Mouse (Mus musculus): Measurements from ENCODE around the gene Chrna4. TPM values are rescaled to one million over a fixed set of nuclear protein-coding genes. Genes with fewer than 3 reads are reported as not detected.

The Chrna4 gene
- polyA plus RNA-seq (2015; fragmentation: Nextera tagmentation; extraction: Ambion mirVana) = 4.1 and 5.0 TPM in 2 replicates

DNA sequence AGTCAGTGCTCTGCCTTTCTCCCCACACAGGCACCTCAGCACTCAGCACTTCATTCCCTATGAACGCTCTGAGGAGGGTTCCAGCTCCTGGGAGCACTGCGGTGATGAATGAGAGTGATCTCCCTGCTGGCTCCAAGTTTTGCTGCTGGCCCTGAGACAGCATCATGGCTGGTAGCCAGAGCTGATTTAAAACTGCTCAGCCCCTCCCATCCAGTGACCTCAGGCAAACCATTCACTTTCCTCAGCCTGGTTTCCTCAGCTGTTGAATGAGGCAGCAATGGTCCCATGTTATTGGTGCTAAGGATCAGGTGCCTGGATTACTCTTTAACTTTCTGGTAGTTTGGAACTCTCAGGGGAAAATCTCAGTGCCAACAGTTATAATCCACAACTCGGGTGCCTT lies at the start of gene Chrna4:
Gene Chrna4, minus strand, starts transcription at position 110 of the 400 bp plus-strand sequence.
- Histone ChIP-seq H3K4me3 (replicated peaks) (no peak within 1 kb of the TSS), H3K9ac (no peak within 1 kb of the TSS), H3K4me2 (no peak within 1 kb of the TSS), H3K4me1 (peaks cover 41% of the 10 kb centered on the region), H3K9me3 (replicated peaks) (no peaks in the 10 kb centered on the region), H3K27me3 (peaks cover 41% of the 10 kb centered on the region), H3K27ac (peak within 1 kb of the TSS; percentile 45; the same call in 1 of the 2 replicates), H3K36me3 (no peaks in the 10 kb centered on the region)
- 46% methylated on average over 3 of the region's 3 CpGs for WGBS
- ATAC-seq (replicated peaks; ENCODE audit: low FRiP score) = no peak

DNA sequence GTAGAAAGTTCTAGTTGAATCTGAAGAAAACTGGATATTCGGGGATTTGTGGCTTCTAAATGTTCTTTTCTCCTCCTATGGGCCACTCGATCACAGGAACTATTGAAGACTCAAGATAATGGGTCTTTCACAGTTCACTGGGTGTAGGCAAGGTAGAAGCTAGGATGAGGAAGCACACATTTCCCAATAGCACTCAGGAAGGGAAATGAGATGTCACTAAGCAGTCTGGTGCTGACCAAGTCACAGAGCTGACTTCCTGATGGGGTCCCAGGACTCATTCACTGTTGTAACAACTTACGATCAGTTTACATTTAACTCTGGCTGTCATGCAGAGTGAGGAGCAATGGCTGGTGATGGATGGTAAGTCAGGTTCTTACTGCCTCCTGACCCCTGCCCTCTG lies 46.8 kb upstream of the Chrna4 start:
- H3K4me3 ChIP-seq (replicated peaks) = no peak overlapping the region
- no peak overlapping the region for H3K4me2 ChIP-seq
- H3K9ac ChIP-seq = no peak overlapping the region
- no peaks in the 10 kb centered on the region for H3K36me3 ChIP-seq
- H3K4me1 ChIP-seq = no peaks in the 10 kb centered on the region
- no peak for ATAC-seq (replicated peaks; ENCODE audit: low FRiP score)
- WGBS = 71% methylated on average over 3 of the region's 3 CpGs
- H3K27me3 ChIP-seq = 0 out of 2 replicates have a peak, but pooled peaks cover 2% of the 10 kb centered on the region
- no peak overlapping the region for H3K27ac ChIP-seq
- no peaks in the 10 kb centered on the region for H3K9me3 ChIP-seq (replicated peaks)

DNA sequence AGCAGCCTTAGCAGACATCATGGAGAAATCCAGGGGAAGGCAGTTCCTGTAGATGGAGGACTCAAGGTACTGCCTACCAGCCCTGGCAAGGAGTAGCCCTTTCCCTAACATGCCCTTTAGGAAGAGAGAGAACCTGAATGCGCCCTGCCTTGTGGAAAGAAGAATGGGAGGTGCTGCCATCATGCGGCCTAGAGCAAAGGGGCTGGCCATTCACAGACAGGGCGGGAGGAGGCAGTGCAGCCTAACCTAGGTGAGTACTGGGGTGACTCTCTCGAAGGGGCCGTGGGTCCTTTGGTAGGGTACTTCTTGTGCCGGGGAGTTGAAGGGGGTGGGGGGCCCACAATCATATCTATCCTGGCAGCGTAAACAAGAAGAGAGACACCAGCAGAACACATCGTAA lies 41.7 kb upstream of the Chrna4 start:
- Histone ChIP-seq H3K9me3 (replicated peaks) (no peaks in the 10 kb centered on the region), H3K9ac (no peak overlapping the region), H3K36me3 (no peaks in the 10 kb centered on the region), H3K4me3 (replicated peaks) (no peak overlapping the region), H3K27me3 (0 out of 2 replicates have a peak, but pooled peaks cover 2% of the 10 kb centered on the region), H3K4me1 (peaks cover 7% of the 10 kb centered on the region; the same call in 1 of the 2 replicates), H3K4me2 (no peak overlapping the region), H3K27ac (no peak overlapping the region)
- no peak for ATAC-seq (replicated peaks; ENCODE audit: low FRiP score)
- 66% methylated on average over 8 of the region's 8 CpGs for WGBS

DNA sequence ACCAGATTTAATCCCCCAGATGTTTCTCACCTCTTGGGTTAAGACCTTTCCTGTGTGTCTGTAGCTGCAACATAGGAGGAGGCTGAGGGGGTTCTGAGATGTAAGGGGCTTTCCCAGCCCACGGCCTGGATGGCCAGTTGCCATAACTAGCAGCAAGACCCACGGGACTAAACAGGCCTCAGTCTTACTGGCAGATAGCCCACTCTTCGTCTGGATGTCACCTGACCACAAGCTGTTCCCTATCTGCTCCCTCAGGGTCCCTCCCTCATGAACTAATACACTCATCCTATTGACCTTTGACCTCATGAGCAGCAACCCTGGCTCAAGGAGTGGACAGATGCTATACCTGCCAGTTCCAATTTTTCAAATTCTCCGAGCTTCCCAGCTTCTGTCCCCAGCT lies 40.6 kb upstream of the Chrna4 start:
- H3K4me2 ChIP-seq = no peak overlapping the region
- H3K9ac ChIP-seq = no peak overlapping the region
- H3K27ac ChIP-seq = no peak overlapping the region
- 41% methylated on average over 4 of the region's 4 CpGs for WGBS
- 0 out of 2 replicates have a peak, but pooled peaks cover 2% of the 10 kb centered on the region for H3K27me3 ChIP-seq
- H3K9me3 ChIP-seq (replicated peaks) = no peaks in the 10 kb centered on the region
- no peak overlapping the region for H3K4me3 ChIP-seq (replicated peaks)
- H3K36me3 ChIP-seq = no peaks in the 10 kb centered on the region
- H3K4me1 ChIP-seq = peaks cover 7% of the 10 kb centered on the region; the same call in 1 of the 2 replicates
- ATAC-seq (replicated peaks; ENCODE audit: low FRiP score) = no peak

DNA sequence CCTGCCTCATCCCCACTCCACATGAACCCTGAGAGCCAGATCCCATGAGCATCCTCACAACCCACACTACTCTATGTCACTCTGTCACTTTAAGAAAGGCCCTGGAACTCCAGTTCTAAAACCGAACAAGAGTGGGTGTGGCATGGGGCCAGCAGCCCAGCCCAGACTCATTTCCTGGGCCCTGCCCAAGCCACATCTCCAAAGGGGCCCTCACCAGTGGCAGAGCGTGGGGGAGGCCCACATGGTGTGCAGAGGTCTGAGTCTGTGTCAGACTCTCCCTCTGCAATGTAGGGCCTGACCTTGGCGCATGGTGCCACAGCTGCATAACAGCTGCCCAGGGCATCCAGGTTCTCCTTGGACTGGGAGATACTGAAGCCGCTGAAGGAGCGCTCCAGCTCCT lies 37.5 kb upstream of the Chrna4 start:
- H3K4me2 ChIP-seq = no peak overlapping the region
- WGBS = 46% methylated on average over 5 of the region's 5 CpGs
- peak; percentile 62 for ATAC-seq (replicated peaks; ENCODE audit: low FRiP score)

DNA sequence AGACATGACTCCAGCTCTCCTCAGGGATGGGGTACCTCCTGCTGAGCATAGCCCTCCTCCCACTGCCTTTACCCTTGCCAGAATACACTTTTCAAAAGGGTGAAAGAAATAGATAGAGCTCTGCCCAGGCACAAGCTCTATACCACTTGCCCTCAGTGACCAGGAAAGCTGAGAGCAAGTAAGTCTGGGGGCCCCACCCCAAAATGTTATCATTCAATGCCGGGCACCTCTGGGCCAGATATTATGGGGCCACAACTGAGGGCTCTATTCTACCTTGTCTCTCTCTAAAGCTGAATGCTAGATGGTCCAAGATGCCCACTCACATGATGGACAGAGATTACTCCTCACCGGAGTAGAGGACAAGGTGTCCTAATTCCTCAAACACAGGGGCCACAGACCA lies 36.2 kb upstream of the Chrna4 start:
- H3K4me3 ChIP-seq (replicated peaks) = no peak overlapping the region
- WGBS = 88% methylated on average over 2 of the region's 2 CpGs
- no peaks in the 10 kb centered on the region for H3K9me3 ChIP-seq (replicated peaks)
- peaks cover 7% of the 10 kb centered on the region; the same call in 1 of the 2 replicates for H3K4me1 ChIP-seq
- H3K27ac ChIP-seq = no peak overlapping the region
- H3K36me3 ChIP-seq = no peaks in the 10 kb centered on the region
- H3K9ac ChIP-seq = no peak overlapping the region
- no peak for ATAC-seq (replicated peaks; ENCODE audit: low FRiP score)
- no peak overlapping the region for H3K4me2 ChIP-seq
- H3K27me3 ChIP-seq = no peaks in the 10 kb centered on the region

More for the DNA sequence above, 37.5 kb upstream of the Chrna4 start:
- peaks cover 7% of the 10 kb centered on the region; the same call in 1 of the 2 replicates for H3K4me1 ChIP-seq
- H3K36me3 ChIP-seq = no peaks in the 10 kb centered on the region
- no peaks in the 10 kb centered on the region for H3K27me3 ChIP-seq
- H3K27ac ChIP-seq = no peak overlapping the region
- no peak overlapping the region for H3K9ac ChIP-seq
- no peaks in the 10 kb centered on the region for H3K9me3 ChIP-seq (replicated peaks)
- H3K4me3 ChIP-seq (replicated peaks) = no peak overlapping the region

DNA sequence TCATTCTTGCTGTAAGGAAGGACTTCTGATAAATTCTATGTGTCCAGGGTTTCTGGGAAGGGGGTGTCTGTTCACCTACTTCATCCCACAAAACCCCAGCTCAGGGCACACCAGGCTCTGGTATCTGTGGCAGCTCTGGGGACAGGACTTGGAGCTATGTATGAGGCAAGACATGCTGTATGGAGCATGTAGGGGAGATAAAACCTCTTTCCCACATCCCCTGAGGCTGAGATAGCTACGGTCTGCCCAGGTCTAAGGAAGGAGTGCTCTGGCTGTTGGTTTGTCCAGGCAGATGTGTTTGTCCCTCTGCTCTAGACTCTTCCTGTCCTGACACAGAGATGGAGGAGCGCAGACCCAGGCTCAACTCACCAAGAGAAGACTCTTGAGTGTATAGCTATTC lies 35.6 kb upstream of the Chrna4 start:
- H3K27me3 ChIP-seq = no peaks in the 10 kb centered on the region
- H3K4me2 ChIP-seq = no peak overlapping the region
- ATAC-seq (replicated peaks; ENCODE audit: low FRiP score) = no peak
- no peak overlapping the region for H3K27ac ChIP-seq
- no peak overlapping the region for H3K4me3 ChIP-seq (replicated peaks)
- peaks cover 7% of the 10 kb centered on the region; the same call in 1 of the 2 replicates for H3K4me1 ChIP-seq
- no peaks in the 10 kb centered on the region for H3K9me3 ChIP-seq (replicated peaks)
- 81% methylated on average over 2 of the region's 2 CpGs for WGBS
- no peak overlapping the region for H3K9ac ChIP-seq
- no peaks in the 10 kb centered on the region for H3K36me3 ChIP-seq

DNA sequence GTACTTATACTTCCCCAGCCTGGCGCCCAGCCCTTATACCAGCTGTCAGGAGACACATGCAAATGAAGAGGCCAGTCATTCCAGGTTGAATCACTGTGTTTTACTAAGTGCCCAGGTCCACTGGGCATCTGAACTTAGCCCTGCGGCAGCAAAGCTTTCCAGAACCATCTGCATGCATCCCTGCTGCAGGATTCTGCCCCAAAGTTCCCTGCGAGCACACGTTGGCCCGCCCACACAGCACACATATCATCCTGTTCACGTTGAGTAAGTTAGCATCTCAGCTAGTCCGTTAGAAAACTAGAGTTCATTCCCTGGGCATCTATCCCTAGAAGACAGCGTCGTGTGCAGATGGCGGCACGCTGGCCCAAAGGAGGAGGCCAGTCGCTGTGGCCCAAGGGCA lies 32.2 kb upstream of the Chrna4 start:
- H3K36me3 ChIP-seq = no peaks in the 10 kb centered on the region
- H3K4me2 ChIP-seq = no peak overlapping the region
- H3K27me3 ChIP-seq = 0 out of 2 replicates have a peak, but pooled peaks cover 13% of the 10 kb centered on the region
- 78% methylated on average over 12 of the region's 12 CpGs for WGBS
- H3K27ac ChIP-seq = no peak overlapping the region
- H3K4me3 ChIP-seq (replicated peaks) = no peak overlapping the region
- no peaks in the 10 kb centered on the region for H3K4me1 ChIP-seq
- no peak overlapping the region for H3K9ac ChIP-seq
- H3K9me3 ChIP-seq (replicated peaks) = no peaks in the 10 kb centered on the region
- ATAC-seq (replicated peaks; ENCODE audit: low FRiP score) = no peak

DNA sequence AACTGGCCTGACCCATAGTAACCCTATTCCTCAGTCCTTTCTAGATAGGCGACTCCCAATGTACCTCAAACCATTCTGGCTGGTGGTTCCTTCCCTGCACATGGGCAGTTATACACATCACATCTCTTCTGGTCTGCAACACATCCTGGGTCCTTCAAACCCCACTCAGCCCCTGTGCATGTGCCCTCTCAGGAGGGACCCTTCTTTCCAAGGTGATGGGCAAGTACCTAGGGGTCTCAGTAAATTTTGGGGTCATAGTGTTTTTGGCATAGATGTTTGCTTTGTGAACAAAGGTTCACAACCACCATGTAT lies 29.0 kb upstream of the Chrna4 start:
- no peaks in the 10 kb centered on the region for H3K36me3 ChIP-seq
- H3K4me3 ChIP-seq (replicated peaks) = no peak overlapping the region
- no peak overlapping the region for H3K27ac ChIP-seq
- no peaks in the 10 kb centered on the region for H3K9me3 ChIP-seq (replicated peaks)
- no peak for ATAC-seq (replicated peaks; ENCODE audit: low FRiP score)
- no peaks in the 10 kb centered on the region for H3K4me1 ChIP-seq
- H3K9ac ChIP-seq = no peak overlapping the region
- 0% methylated on average over 1 of the region's 1 CpGs for WGBS
- H3K27me3 ChIP-seq = 0 out of 2 replicates have a peak, but pooled peaks cover 13% of the 10 kb centered on the region
- H3K4me2 ChIP-seq = no peak overlapping the region

DNA sequence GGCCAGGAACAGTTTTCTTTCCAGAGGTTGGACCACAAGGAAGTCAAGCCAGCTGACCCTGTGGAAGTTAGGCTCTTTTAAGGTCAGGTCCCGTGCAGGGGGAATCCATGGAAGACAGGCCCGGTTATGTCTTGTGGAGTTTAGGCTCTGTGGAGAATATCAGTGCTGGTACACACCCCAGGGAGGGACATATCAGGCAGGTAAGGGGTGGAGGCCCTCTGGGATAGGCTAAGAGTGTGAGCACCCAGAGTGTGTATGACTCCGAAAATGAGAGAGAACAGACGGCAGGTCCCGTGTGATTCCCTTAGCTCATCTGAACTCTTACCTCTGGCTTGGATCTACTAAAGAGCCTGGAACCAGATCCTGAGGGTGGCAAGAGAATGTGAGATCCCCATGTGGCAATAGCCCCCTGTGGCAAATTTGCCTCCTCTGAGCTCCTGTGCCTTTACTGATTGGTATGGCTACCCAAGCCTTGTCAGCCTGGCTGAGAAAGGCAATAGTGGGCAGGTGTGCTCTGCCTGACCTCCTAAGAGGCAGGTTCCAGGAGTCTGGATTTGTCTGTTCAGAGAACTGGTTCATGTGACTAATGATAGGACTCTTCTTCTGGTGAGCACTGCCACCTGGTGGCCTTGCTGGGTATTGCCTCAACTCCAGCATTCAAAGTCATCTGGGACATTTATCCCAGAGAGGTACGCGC lies 28.5 kb upstream of the Chrna4 start:
- ATAC-seq (replicated peaks; ENCODE audit: low FRiP score) = no peak
- Histone ChIP-seq H3K9ac (no peak overlapping the region), H3K4me2 (no peak overlapping the region), H3K27ac (no peak overlapping the region), H3K4me1 (no peaks in the 10 kb centered on the region), H3K36me3 (no peaks in the 10 kb centered on the region), H3K27me3 (0 out of 2 replicates have a peak, but pooled peaks cover 13% of the 10 kb centered on the region), H3K4me3 (replicated peaks) (no peak overlapping the region), H3K9me3 (replicated peaks) (no peaks in the 10 kb centered on the region)
- 60% methylated on average over 7 of the region's 7 CpGs for WGBS

DNA sequence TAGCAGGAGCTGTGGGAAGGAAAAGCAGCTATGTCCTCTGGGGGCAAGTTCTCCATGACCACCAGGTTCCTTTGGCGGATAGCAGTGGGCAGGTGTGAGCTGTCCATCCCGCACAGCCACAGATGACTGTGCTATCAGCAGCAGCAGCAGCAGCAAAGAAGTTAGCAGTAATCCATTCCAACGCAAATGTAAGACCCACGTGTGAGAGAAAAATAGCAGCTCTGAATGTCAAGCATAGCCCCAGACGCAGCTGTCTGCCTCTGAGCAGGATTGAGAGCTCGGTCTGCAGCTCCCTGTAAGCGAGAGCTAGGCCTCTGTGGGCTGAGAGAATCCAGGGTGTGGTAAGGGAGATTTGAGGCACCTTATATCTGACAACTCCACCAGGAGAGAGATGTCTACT lies 26.8 kb upstream of the Chrna4 start:
- Histone ChIP-seq H3K4me2 (no peak overlapping the region), H3K36me3 (no peaks in the 10 kb centered on the region), H3K9ac (no peak overlapping the region), H3K9me3 (replicated peaks) (no peaks in the 10 kb centered on the region), H3K27me3 (0 out of 2 replicates have a peak, but pooled peaks cover 13% of the 10 kb centered on the region), H3K27ac (no peak overlapping the region), H3K4me3 (replicated peaks) (no peak overlapping the region), H3K4me1 (no peaks in the 10 kb centered on the region)
- 55% methylated on average over 7 of the region's 7 CpGs for WGBS
- no peak for ATAC-seq (replicated peaks; ENCODE audit: low FRiP score)

DNA sequence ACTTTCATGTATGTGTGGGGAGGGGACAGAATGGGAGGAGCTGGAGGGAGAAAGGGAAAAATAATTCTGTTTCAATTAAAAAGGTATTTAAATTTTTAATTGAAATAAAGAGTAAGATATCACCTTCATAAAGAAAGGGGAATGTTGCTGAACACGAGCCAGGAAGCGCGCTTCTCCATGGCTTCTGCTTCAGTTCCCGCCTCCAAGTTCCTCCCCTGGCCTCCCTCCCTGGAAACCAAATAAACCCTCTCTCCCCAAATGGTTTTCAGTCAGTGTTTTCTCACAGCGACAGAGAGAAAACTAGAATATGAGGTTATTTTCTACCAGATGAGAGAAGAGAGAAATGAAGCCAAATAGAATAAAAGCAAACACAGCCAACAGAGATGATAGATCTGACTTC lies 25.2 kb upstream of the Chrna4 start:
- Histone ChIP-seq H3K36me3 (no peaks in the 10 kb centered on the region), H3K27me3 (0 out of 2 replicates have a peak, but pooled peaks cover 12% of the 10 kb centered on the region), H3K9me3 (replicated peaks) (no peaks in the 10 kb centered on the region), H3K4me2 (no peak overlapping the region), H3K27ac (no peak overlapping the region), H3K4me3 (replicated peaks) (no peak overlapping the region), H3K4me1 (no peaks in the 10 kb centered on the region), H3K9ac (no peak overlapping the region)
- 66% methylated on average over 5 of the region's 5 CpGs for WGBS
- ATAC-seq (replicated peaks; ENCODE audit: low FRiP score) = no peak

DNA sequence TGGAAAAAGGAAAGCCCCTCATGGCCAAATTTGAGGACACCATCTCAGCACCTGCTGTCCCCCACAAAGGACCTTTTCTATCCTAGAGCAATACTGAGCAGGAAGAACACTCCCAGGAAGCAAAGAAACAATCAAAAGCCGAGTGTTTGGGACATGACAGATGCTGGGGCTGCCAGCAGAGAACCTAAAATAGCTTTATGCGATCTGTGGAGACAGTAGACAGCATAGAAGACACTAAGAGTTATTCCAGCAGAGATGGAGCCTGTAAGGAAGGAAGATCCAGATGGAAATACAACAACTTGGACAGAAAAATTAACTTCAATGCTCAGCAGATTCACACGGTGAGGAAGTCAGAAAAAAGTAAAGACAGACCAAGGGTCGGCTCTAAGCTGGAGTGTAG lies 22.5 kb upstream of the Chrna4 start:
- Histone ChIP-seq H3K27ac (no peak overlapping the region), H3K27me3 (no peaks in the 10 kb centered on the region), H3K9ac (no peak overlapping the region), H3K4me3 (replicated peaks) (no peak overlapping the region), H3K9me3 (replicated peaks) (no peaks in the 10 kb centered on the region), H3K4me2 (no peak overlapping the region), H3K36me3 (no peaks in the 10 kb centered on the region), H3K4me1 (no peaks in the 10 kb centered on the region)
- 44% methylated on average over 4 of the region's 4 CpGs for WGBS
- ATAC-seq (replicated peaks; ENCODE audit: low FRiP score) = no peak
